Comparison of ENCODE assay signal across 10 mouse cellular contexts in genomic region chr15:82921559-82921958, GRCm38 (mm10).
A peak's percentile ranks its signal among the peaks of the same experiment; 100 is the strongest.
DNase-seq lines count a peak whose midpoint lies in the region; ATAC-seq lines count a peak whose summit lies in the region.
"Had no signal": no experiment of that assay in that cellular context is flagged by ENCODE, and none has a peak within 500 bp of the region (broad histone marks: within the 10 kb centered on the region; RNA-seq: fewer than 3 reads in every experiment).

No protein-coding gene starts in this region.

- H3K36me3 ChIP-seq in heart, embryonic 16.5 days (ENCODE audit: control insufficient read depth, insufficient read depth), result no peaks in the 10 kb centered on the region
- H3K36me3 ChIP-seq in megakaryocyte, embryonic 14.5 days (replicated peaks; ENCODE audit: low read length), result no peaks in the 10 kb centered on the region
- H3K36me3 ChIP-seq in hindbrain, embryonic 13.5 days, result no peaks in the 10 kb centered on the region
- no peaks in the 10 kb centered on the region for H3K36me3 ChIP-seq in neural tube, embryonic 13.5 days

- H3K4me1 ChIP-seq in heart, embryonic 16.5 days (ENCODE audit: control insufficient read depth, insufficient read depth, low read length), result peaks cover 50% of the 10 kb centered on the region
- H3K4me1 ChIP-seq in megakaryocyte, embryonic 14.5 days, result peaks cover 34% of the 10 kb centered on the region
- peaks cover 98% of the 10 kb centered on the region for H3K4me1 ChIP-seq in hindbrain, embryonic 13.5 days (replicated peaks)
- peaks cover 99% of the 10 kb centered on the region for H3K4me1 ChIP-seq in neural tube, embryonic 13.5 days (replicated peaks)

- 14% methylated on average over 1 of the region's 1 CpGs for WGBS in heart, embryonic 16.5 days
- 29% methylated on average over 1 of the region's 1 CpGs for WGBS in hindbrain, embryonic 13.5 days
- 33% methylated on average over 1 of the region's 1 CpGs for WGBS in neural tube, embryonic 13.5 days

- H3K27me3 ChIP-seq in heart, embryonic 16.5 days (ENCODE audit: control insufficient read depth, insufficient read depth, low read length), result peaks cover 10% of the 10 kb centered on the region; the same call in 1 of the 2 replicates
- peaks cover 95% of the 10 kb centered on the region for H3K27me3 ChIP-seq in megakaryocyte, embryonic 14.5 days (replicated peaks)
- H3K27me3 ChIP-seq in hindbrain, embryonic 13.5 days, result peaks cover 37% of the 10 kb centered on the region
- H3K27me3 ChIP-seq in neural tube, embryonic 13.5 days, result peaks cover 53% of the 10 kb centered on the region
- H3K27me3 ChIP-seq: CH12.LX had no signal

- H3K4me2 ChIP-seq in heart, embryonic 16.5 days (ENCODE audit: low read depth, low read length), result peak overlapping the region; percentile 50
- H3K4me2 ChIP-seq in hindbrain, embryonic 13.5 days, result peak overlapping the region; percentile 31
- peak overlapping the region; percentile 36 for H3K4me2 ChIP-seq in neural tube, embryonic 13.5 days

- ATAC-seq in heart, embryonic 16.5 days (replicated peaks; ENCODE audit: extremely low read depth, insufficient read depth, low FRiP score), result no peak
- ATAC-seq in megakaryocyte, adult 5-6 weeks (ENCODE audit: poor library complexity, severe bottlenecking), result no peak
- no peak for ATAC-seq in hindbrain, embryonic 13.5 days (ENCODE audit: low FRiP score)
- ATAC-seq in neural tube, embryonic 13.5 days (ENCODE audit: low read depth), result peak; percentile 1; the same call in 1 of the 2 replicates

- H3K9me3 ChIP-seq in heart, embryonic 16.5 days (replicated peaks; ENCODE audit: control insufficient read depth, low read length), result no peaks in the 10 kb centered on the region
- no peaks in the 10 kb centered on the region for H3K9me3 ChIP-seq in megakaryocyte, embryonic 14.5 days
- H3K9me3 ChIP-seq in hindbrain, embryonic 13.5 days, result no peaks in the 10 kb centered on the region
- H3K9me3 ChIP-seq in neural tube, embryonic 13.5 days, result no peaks in the 10 kb centered on the region

- no peak overlapping the region for H3K4me3 ChIP-seq in heart, embryonic 16.5 days (ENCODE audit: low read length)
- H3K4me3 ChIP-seq in megakaryocyte, embryonic 14.5 days (replicated peaks), result peak overlapping the region; percentile 83
- no peak overlapping the region for H3K4me3 ChIP-seq in hindbrain, embryonic 13.5 days
- H3K4me3 ChIP-seq in neural tube, embryonic 13.5 days, result no peak overlapping the region
- H3K4me3 ChIP-seq: erythroblast, embryonic 14.5 days had no signal

- intact Hi-C loops in heart, postnatal 10 days (cut with DNase I), result loop anchor here (5.0 kb wide), 2 partner anchors 104 to 116 kb away; no protein-coding TSS in a partner anchor

- no peak overlapping the region for H3K27ac ChIP-seq in heart, embryonic 16.5 days (ENCODE audit: low read length)
- H3K27ac ChIP-seq in hindbrain, embryonic 13.5 days, result peak overlapping the region; percentile 77
- peak overlapping the region; percentile 78 for H3K27ac ChIP-seq in neural tube, embryonic 13.5 days (replicated peaks)

- H3K9ac ChIP-seq in heart, embryonic 16.5 days (ENCODE audit: low read length), result no peak overlapping the region
- H3K9ac ChIP-seq in hindbrain, embryonic 13.5 days, result peak overlapping the region; percentile 19; the same call in 1 of the 2 replicates
- H3K9ac ChIP-seq in neural tube, embryonic 13.5 days, result 0 out of 2 replicates have a peak overlapping the region, but pooled peaks have one; percentile 43

- no peak for DNase-seq in heart, postnatal 10 days
- no peak for DNase-seq in layer of hippocampus, postnatal 36 days
- no peak for DNase-seq in gastrocnemius, adult 18-20 months (ENCODE audit: low spot score)
